Mouse (Mus musculus): ENCODE measurements at regions not wholly inside any gene's neighbourhood (a gene's known extent, or its start where the extent isn't known, plus 50 kb on each side); places are given as distances from the start of the nearest gene placed in this dataset.

- DNase-seq (ENCODE audit: extremely low spot score, low read depth, low spot score) = no peak
These were observed 63.8 kb upstream of the P3h2 start for GRCm38 (mm10) chr16:26169382-26169781.

DNA sequence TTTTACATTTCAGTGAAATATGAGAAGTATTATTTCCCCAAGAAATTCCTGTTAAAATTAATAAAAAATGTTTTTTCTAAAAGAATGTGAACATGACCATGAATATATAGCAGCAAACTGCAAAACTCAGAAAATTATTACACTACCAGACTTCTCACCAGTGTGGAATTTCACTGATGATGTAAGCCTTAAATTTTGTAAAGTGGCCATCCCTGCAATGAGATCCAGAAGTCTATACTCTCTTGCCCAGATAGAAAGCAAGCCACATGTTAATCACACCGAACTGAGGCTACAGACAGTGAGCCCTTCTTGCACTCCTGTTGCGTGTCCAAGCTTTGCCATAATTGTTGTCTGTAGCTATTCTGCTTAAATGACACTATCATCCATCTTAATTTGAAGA, 62.6 kb upstream of the P3h2 start:
- DNase-seq (ENCODE audit: extremely low spot score, low read depth, low spot score) = no peak

DNA sequence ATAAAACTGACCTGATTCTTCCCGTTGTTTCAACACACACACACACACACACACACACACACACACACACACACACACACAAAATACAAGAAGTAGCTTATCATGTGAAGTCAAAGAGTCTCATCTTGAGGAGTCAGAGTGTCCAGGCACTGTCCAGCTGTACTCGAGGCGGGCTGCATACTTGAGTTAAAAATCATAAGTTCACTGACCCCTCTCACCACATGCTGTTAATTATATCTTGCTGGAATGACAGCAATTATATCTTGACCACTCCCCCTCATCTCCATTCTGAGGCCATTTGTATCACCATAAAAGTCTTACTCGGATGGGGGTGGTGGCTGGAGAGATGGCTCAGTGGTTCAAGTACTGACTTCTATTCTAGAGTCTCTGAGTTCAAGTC, 58.5 kb upstream of the P3h2 start:
- DNase-seq (ENCODE audit: extremely low spot score, low read depth, low spot score) = no peak

- no peak for DNase-seq (ENCODE audit: extremely low spot score, low read depth, low spot score)
These were observed 57.8 kb upstream of the P3h2 start for GRCm38 (mm10) chr16:26163401-26163800.

DNA sequence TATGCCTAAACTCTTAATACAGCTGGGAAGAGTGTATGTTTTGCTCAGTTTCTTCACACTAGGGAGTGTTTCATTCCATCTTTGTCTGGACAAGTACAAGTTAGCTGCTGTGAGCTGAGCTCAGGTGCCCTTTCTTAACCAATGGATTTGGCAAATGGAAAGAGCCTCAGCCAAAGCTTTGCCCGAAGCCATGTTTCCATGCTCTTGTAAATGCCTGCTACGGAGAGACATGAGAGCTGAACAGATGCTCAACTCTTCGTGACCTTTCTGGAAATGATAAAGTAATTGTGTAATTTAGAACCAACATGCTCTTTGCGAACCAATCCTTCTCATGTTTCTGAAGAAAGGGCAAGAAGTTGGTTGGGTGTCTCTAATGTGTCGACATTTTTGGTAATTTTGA, 52.0 kb upstream of the P3h2 start:
- DNase-seq (ENCODE audit: extremely low spot score, low read depth, low spot score) = no peak
